Mouse (Mus musculus) cortical plate, adult 2 months (tissue): ENCODE data around the gene Nudt3. TPM values are rescaled to one million over a fixed set of nuclear protein-coding genes. Genes with fewer than 3 reads are reported as not detected.

Experiments
- H3K27ac ChIP-seq: fragments of 200-500 bp; 2 replicates; pipeline ENCODE4 v1.5.1; 2012; ENCODE audit warnings: low read length, control low read depth, inconsistent platforms; ENCODE audit not compliant: insufficient read depth
- H3K4me1 ChIP-seq: fragments of 200-500 bp; 2 replicates; pipeline ENCODE4 v1.6.1; 2011; ENCODE audit warnings: low read length; ENCODE audit not compliant: control insufficient read depth, insufficient read depth
- H3K4me3 ChIP-seq: fragments of 200-500 bp; 2 replicates; pipeline ENCODE4 v1.5.1; 2011; ENCODE audit warnings: mild to moderate bottlenecking, low read length, control low read depth; ENCODE audit not compliant: insufficient read depth
- CTCF ChIP-seq: fragments of 200-500 bp; IDR thresholded peaks from 2 replicates; pipeline ENCODE4 v1.5.1; 2011; ENCODE audit warnings: mild to moderate bottlenecking, control low read depth, low read length; ENCODE audit not compliant: insufficient read depth; ENCODE audit errors: extremely low read depth
- POLR2A ChIP-seq: fragments of 200-500 bp; IDR thresholded peaks from 2 replicates; pipeline ENCODE4 v1.6.1; 2011; ENCODE audit warnings: mild to moderate bottlenecking, low read length, control low read depth; ENCODE audit not compliant: insufficient read depth; ENCODE audit errors: extremely low read depth
- polyA plus RNA-seq: library from polyadenylated mRNA; depleted of rRNA; stranded (reverse); fragments of >200 nt; gene quantifications from 2 replicates; pipeline ENCODE4 v1.2.3, GENCODE M21; 2012

Nudt3 gene
- polyA plus RNA-seq, 1 experiment, result 371 TPM

GRCm38 (mm10) chr17:27603522-27604234 lies 19.6 kb downstream of the Nudt3 start:
- Histone ChIP-seq H3K4me3 (no peak overlapping the region), H3K27ac (no peak overlapping the region), H3K4me1 (peaks cover 22% of the 10 kb centered on the region)
- TF ChIP-seq POLR2A (no peak), CTCF (no peak)

GRCm38 (mm10) chr17:27603036-27603435 lies 20.3 kb downstream of the Nudt3 start:
- Histone ChIP-seq H3K4me3 (no peak overlapping the region), H3K4me1 (peaks cover 23% of the 10 kb centered on the region), H3K27ac (no peak overlapping the region)
- TF ChIP-seq POLR2A (no peak), CTCF (no peak)

DNA sequence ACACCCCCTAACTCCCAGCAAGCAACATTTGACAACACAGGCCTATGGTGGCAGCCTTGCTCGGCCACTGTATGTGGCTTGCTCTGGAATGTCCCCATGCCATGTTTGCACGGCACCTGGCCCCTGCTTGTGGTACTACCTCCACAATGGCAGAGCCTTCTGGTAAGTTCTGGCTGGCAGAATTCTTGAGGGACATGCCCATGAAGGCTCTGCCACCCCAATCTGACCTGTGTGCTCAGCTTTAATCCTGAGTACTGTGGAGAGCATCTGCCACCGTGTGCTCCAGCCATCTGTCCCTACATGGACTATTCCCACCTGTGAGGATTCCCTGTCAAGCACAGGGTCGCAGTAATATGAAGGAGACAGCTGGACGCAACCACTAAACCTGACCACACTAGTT lies 22.4 kb downstream of the Nudt3 start:
- Histone ChIP-seq H3K4me3 (no peak overlapping the region), H3K27ac (no peak overlapping the region), H3K4me1 (peaks cover 26% of the 10 kb centered on the region)
- TF ChIP-seq CTCF (no peak), POLR2A (no peak)

GRCm38 (mm10) chr17:27600286-27600685 lies 23.0 kb downstream of the Nudt3 start:
- Histone ChIP-seq H3K27ac (no peak overlapping the region), H3K4me3 (no peak overlapping the region), H3K4me1 (peaks cover 28% of the 10 kb centered on the region)
- no peak for TF ChIP-seq CTCF
- no peak for TF ChIP-seq POLR2A

- Histone ChIP-seq H3K4me1 (peaks cover 13% of the 10 kb centered on the region), H3K4me3 (no peak overlapping the region), H3K27ac (peak overlapping the region; percentile 2; the same call in 1 of the 2 replicates)
- TF ChIP-seq POLR2A, result no peak
- TF ChIP-seq CTCF, result no peak
Measured at GRCm38 (mm10) chr17:27596376-27597190, 26.7 kb downstream of the Nudt3 start.

- H3K27ac ChIP-seq, result peak overlapping the region; percentile 2; the same call in 1 of the 2 replicates
Measured at GRCm38 (mm10) chr17:27595659-27596375, 27.5 kb downstream of the Nudt3 start.

DNA sequence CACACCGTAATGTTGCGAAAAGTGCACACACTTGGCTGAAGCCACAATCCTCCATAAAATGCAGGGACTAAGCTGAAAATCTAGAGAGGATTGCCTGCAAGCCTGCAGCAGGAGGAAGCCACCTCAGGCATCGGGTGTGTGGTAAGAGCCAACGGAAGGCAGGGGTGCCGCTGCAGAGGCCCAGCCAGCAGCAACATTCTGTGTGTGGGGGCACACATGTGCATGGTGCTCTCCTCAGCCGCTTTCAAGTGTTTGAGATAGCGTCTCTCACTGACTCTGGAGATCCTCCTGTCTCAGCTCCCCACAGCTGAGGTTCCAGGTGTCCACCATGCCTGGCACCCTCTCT lies 30.8 kb downstream of the Nudt3 start:
- H3K4me3 ChIP-seq, result no peak overlapping the region
- H3K4me1 ChIP-seq, result peaks cover 9% of the 10 kb centered on the region
- H3K27ac ChIP-seq, result no peak overlapping the region
- TF ChIP-seq CTCF, result no peak
- TF ChIP-seq POLR2A, result no peak

More at GRCm38 (mm10) chr17:27595659-27596375, 27.5 kb downstream of the Nudt3 start:
- peaks cover 13% of the 10 kb centered on the region for H3K4me1 ChIP-seq
- TF ChIP-seq POLR2A (no peak), CTCF (0 out of 2 replicates have a peak, but pooled peaks have one; percentile 5)
- no peak overlapping the region for H3K4me3 ChIP-seq

DNA sequence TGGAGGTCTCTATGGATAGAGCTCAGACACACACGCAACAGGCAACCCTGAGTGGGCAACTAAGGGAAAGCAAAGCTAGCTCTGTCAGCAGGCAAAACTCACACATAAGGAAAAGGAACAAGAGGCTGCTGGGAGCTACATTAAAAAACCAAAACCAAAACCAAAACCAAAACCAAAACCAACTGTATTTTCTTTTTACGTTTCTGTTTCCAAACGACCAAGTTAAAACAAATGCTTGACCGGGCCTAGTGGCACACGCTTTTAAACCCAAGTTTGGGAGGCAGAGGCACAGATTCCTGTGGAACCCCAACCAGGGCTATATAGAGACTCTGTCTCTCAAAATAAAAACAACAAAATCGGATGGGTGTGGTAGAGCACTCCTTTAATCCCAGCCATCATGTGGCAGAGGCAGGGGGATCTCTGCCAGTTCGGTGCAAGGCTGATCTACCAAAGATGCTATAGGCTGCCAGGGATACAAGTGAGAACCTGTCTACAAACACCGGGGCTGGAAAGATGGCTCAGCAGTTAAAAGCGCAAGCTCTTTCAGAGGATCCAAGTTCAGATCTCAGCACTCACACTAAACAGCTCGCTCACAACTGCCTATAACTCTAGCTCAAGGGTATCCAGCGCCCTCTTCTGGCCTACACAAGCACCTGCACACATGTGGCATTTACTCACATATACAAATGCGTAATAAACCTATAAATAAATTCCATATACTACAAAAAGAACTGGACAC lies 31.3 kb downstream of the Nudt3 start:
- Histone ChIP-seq H3K27ac (no peak overlapping the region), H3K4me3 (no peak overlapping the region), H3K4me1 (peaks cover 12% of the 10 kb centered on the region)
- peak; percentile 23; the same call in 1 of the 2 replicates for TF ChIP-seq CTCF
- TF ChIP-seq POLR2A, result no peak

DNA sequence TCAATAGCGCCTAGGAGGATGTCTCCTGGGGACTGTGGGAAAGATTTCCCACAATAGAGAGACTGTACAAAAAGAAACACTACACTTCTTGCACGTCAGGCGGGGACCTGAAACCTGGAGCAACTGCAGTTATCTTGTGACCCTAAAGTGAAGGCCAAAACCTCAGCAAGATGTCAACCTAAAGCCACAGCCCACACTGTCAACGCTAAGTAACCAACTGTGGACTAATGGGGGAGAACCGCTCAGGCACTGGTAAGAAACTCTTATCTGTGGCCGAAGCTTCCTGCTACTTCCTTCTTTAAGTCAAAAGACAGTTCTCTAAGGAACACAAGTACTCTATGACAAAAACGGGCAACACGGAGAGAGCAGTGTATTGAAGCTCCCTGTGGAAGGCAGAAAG lies 35.1 kb downstream of the Nudt3 start:
- H3K4me1 ChIP-seq, result peaks cover 8% of the 10 kb centered on the region
- TF ChIP-seq CTCF, result no peak
- no peak for TF ChIP-seq POLR2A
- no peak overlapping the region for H3K4me3 ChIP-seq
- H3K27ac ChIP-seq, result no peak overlapping the region
